Mouse (Mus musculus): ENCODE data around the gene Xpnpep2. TPM values are rescaled to one million over a fixed set of nuclear protein-coding genes. Genes with fewer than 3 reads are reported as not detected.
A peak's percentile ranks its signal among the peaks of the same experiment; 100 is the strongest.

Gene Xpnpep2
- polyA plus RNA-seq, 1 experiment = 170 TPM

- H3K36me3 ChIP-seq (ENCODE audit: control insufficient read depth, insufficient read depth, low read length) = no peaks in the 10 kb centered on the region
- H3K4me1 ChIP-seq (ENCODE audit: control insufficient read depth, insufficient read depth, insufficient read length, low read length) = no peaks in the 10 kb centered on the region
- no peak overlapping the region for H3K27ac ChIP-seq (ENCODE audit: insufficient read depth, low read depth, low read length)
- TF ChIP-seq CTCF (IDR thresholded peaks at IDR 0.05; ENCODE audit: extremely low read depth, insufficient read length, insufficient replicate concordance, low read depth, low read length) (no peak), POLR2A (IDR thresholded peaks at IDR 0.05; ENCODE audit: low read depth, low read length) (no peak)
- no peak overlapping the region for H3K4me3 ChIP-seq (ENCODE audit: low read depth, low read length)
- no peaks in the 10 kb centered on the region for H3K27me3 ChIP-seq (ENCODE audit: control insufficient read depth, insufficient read depth, low read length)
- 43% methylated on average over 1 of the region's 1 CpGs for WGBS
Measured at GRCm38 (mm10) chrX:48099871-48100270, 8.7 kb upstream of the Xpnpep2 start.

DNA sequence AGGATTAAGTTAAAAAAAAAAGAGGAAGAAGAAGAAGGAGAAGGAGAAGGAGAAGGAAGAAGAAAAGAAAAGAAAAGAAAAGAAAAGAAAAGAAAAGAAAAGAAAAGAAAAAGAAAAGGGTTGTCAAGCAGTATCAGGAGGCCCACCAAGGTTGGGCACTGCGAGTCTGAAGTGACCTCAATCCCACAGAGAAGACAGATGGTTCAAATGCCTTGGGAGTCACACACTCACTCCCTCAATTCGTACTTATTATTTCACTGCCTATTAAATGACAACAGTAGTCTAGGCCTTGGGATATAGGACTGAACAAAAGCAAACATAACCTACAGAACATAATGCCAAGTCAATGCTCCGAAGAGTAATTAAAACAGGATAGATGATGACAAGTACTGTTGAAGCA, 5.3 kb upstream of the Xpnpep2 start:
- 86% methylated on average over 3 of the region's 3 CpGs for WGBS
- H3K4me3 ChIP-seq (ENCODE audit: low read depth, low read length) = no peak overlapping the region
- H3K27me3 ChIP-seq (ENCODE audit: control insufficient read depth, insufficient read depth, low read length) = no peaks in the 10 kb centered on the region
- no peak for TF ChIP-seq CTCF (IDR thresholded peaks at IDR 0.05; ENCODE audit: extremely low read depth, insufficient read length, insufficient replicate concordance, low read depth, low read length)
- TF ChIP-seq POLR2A (IDR thresholded peaks at IDR 0.05; ENCODE audit: low read depth, low read length) = no peak
- H3K36me3 ChIP-seq (ENCODE audit: control insufficient read depth, insufficient read depth, low read length) = no peaks in the 10 kb centered on the region
- peaks cover 17% of the 10 kb centered on the region; the same call in 1 of the 2 replicates for H3K4me1 ChIP-seq (ENCODE audit: control insufficient read depth, insufficient read depth, insufficient read length, low read length)
- no peak overlapping the region for H3K27ac ChIP-seq (ENCODE audit: insufficient read depth, low read depth, low read length)

GRCm38 (mm10) chrX:48104736-48105441, 3.6 kb upstream of the Xpnpep2 start:
- H3K36me3 ChIP-seq (ENCODE audit: control insufficient read depth, insufficient read depth, low read length) = no peaks in the 10 kb centered on the region
- peaks cover 19% of the 10 kb centered on the region; the same call in 1 of the 2 replicates for H3K4me1 ChIP-seq (ENCODE audit: control insufficient read depth, insufficient read depth, insufficient read length, low read length)
- no peak overlapping the region for H3K4me3 ChIP-seq (ENCODE audit: low read depth, low read length)
- WGBS = 71% methylated on average over 7 of the region's 7 CpGs
- peak overlapping the region; percentile 26; the same call in 1 of the 2 replicates for H3K27ac ChIP-seq (ENCODE audit: insufficient read depth, low read depth, low read length)
- TF ChIP-seq POLR2A (IDR thresholded peaks at IDR 0.05; ENCODE audit: low read depth, low read length) (no peak), CTCF (IDR thresholded peaks at IDR 0.05; ENCODE audit: extremely low read depth, insufficient read length, insufficient replicate concordance, low read depth, low read length) (no peak)
- no peaks in the 10 kb centered on the region for H3K27me3 ChIP-seq (ENCODE audit: control insufficient read depth, insufficient read depth, low read length)

DNA sequence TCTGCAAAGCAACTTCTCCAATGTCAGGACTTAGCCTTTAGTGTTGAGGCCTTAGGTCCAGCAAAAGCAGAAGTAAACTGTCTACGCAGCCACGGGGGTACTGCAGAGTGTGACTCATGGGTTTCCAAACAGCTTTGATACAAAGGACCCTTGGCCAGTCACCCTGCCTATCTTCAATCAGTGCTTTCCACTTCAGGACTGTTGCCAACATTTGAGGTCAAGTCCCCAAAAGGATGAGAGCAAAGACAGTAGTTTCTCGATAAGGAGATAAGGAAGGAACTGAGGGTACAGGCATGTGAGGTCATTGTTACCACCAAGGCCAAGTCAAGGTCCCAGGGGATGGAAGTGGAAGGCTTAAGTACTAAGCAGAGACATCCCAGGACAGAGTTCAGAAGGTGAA, 2.3 kb upstream of the Xpnpep2 start:
- Histone ChIP-seq H3K27ac (ENCODE audit: insufficient read depth, low read depth, low read length) (peak overlapping the region; percentile 70), H3K36me3 (ENCODE audit: control insufficient read depth, insufficient read depth, low read length) (no peaks in the 10 kb centered on the region), H3K27me3 (ENCODE audit: control insufficient read depth, insufficient read depth, low read length) (no peaks in the 10 kb centered on the region), H3K4me1 (ENCODE audit: control insufficient read depth, insufficient read depth, insufficient read length, low read length) (peaks cover 19% of the 10 kb centered on the region; the same call in 1 of the 2 replicates), H3K4me3 (ENCODE audit: low read depth, low read length) (no peak overlapping the region)
- WGBS = 49% methylated on average over 3 of the region's 3 CpGs
- TF ChIP-seq POLR2A (IDR thresholded peaks at IDR 0.05; ENCODE audit: low read depth, low read length) (no peak), CTCF (IDR thresholded peaks at IDR 0.05; ENCODE audit: extremely low read depth, insufficient read length, insufficient replicate concordance, low read depth, low read length) (no peak)

- peaks cover 19% of the 10 kb centered on the region; the same call in 1 of the 2 replicates for H3K4me1 ChIP-seq (ENCODE audit: control insufficient read depth, insufficient read depth, insufficient read length, low read length)
- TF ChIP-seq POLR2A (IDR thresholded peaks at IDR 0.05; ENCODE audit: low read depth, low read length) (no peak), CTCF (IDR thresholded peaks at IDR 0.05; ENCODE audit: extremely low read depth, insufficient read length, insufficient replicate concordance, low read depth, low read length) (no peak)
- H3K27me3 ChIP-seq (ENCODE audit: control insufficient read depth, insufficient read depth, low read length) = no peaks in the 10 kb centered on the region
- H3K27ac ChIP-seq (ENCODE audit: insufficient read depth, low read depth, low read length) = peak overlapping the region; percentile 91
- WGBS = 47% methylated on average over 3 of the region's 3 CpGs
- peak overlapping the region; percentile 57 for H3K4me3 ChIP-seq (ENCODE audit: low read depth, low read length)
- H3K36me3 ChIP-seq (ENCODE audit: control insufficient read depth, insufficient read depth, low read length) = no peaks in the 10 kb centered on the region
Measured at GRCm38 (mm10) chrX:48109316-48109655, 761 bp downstream of the Xpnpep2 start.

- H3K27me3 ChIP-seq (ENCODE audit: control insufficient read depth, insufficient read depth, low read length) = no peaks in the 10 kb centered on the region
- no peaks in the 10 kb centered on the region for H3K4me1 ChIP-seq (ENCODE audit: control insufficient read depth, insufficient read depth, insufficient read length, low read length)
- no peak overlapping the region for H3K27ac ChIP-seq (ENCODE audit: insufficient read depth, low read depth, low read length)
- no peak overlapping the region for H3K4me3 ChIP-seq (ENCODE audit: low read depth, low read length)
- no peak for TF ChIP-seq CTCF (IDR thresholded peaks at IDR 0.05; ENCODE audit: extremely low read depth, insufficient read length, insufficient replicate concordance, low read depth, low read length)
- no peak for TF ChIP-seq POLR2A (IDR thresholded peaks at IDR 0.05; ENCODE audit: low read depth, low read length)
- H3K36me3 ChIP-seq (ENCODE audit: control insufficient read depth, insufficient read depth, low read length) = peaks cover 8% of the 10 kb centered on the region
Measured at GRCm38 (mm10) chrX:48119294-48119693, 10.8 kb downstream of the Xpnpep2 start.

DNA sequence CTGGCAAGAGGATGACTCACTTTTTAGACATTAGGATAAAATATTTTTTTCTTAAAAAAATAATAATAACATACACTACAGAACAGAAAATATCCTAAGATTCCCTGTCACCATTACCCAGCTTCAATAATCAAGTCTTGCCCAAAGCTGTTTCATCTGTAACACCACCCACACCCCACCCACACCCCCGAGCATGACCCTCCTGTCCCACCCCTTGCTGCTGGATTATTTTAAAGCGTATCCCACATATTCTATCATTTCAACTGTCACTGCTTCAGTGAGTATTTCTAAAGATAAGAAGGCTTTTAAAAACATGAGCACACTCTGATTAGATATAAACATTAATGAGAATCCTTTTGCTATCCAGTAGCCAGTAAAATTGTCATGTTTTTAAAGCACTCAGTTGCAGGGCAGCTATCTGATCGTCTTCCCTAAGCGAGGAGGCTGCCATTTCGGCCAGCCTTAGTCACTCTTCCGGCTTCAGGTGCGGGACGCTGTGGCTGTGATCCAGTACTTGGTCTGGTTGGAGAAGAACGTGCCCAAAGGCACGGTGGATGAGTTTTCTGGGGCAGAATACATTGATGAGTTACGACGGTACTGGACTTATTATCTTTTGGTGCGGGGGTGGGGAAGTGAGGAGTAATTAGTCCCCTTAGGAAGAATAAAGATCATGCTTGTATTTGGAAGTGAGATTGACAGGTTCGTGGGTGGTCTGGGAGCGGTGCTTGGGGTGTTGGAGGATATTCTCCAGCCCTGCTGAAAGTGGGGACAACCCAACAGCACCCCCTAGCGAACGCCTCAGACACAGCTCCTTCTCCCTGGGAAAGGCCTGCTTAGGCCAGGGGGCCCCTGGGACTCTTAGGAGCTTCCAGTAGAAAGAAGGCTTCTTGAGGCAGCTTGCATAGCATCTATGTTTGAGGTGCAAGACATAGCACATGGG, 15.9 kb downstream of the Xpnpep2 start:
- H3K36me3 ChIP-seq (ENCODE audit: control insufficient read depth, insufficient read depth, low read length) = peaks cover 4% of the 10 kb centered on the region; the same call in 1 of the 2 replicates
- H3K4me1 ChIP-seq (ENCODE audit: control insufficient read depth, insufficient read depth, insufficient read length, low read length) = no peaks in the 10 kb centered on the region
- no peak overlapping the region for H3K27ac ChIP-seq (ENCODE audit: insufficient read depth, low read depth, low read length)
- 30% methylated on average over 17 of the region's 17 CpGs for WGBS
- no peak overlapping the region for H3K4me3 ChIP-seq (ENCODE audit: low read depth, low read length)
- H3K27me3 ChIP-seq (ENCODE audit: control insufficient read depth, insufficient read depth, low read length) = no peaks in the 10 kb centered on the region
- TF ChIP-seq CTCF (IDR thresholded peaks at IDR 0.05; ENCODE audit: extremely low read depth, insufficient read length, insufficient replicate concordance, low read depth, low read length) = peak; percentile 65; the same call in 1 of the 2 replicates
- TF ChIP-seq POLR2A (IDR thresholded peaks at IDR 0.05; ENCODE audit: low read depth, low read length) = no peak

Measured in small intestine, adult 2 months (tissue).